Mouse (Mus musculus): Measurements from ENCODE around the gene Ntm. TPM values are rescaled to one million over a fixed set of nuclear protein-coding genes. Genes with fewer than 3 reads are reported as not detected.

Ntm gene
- polyA plus RNA-seq, 1 experiment: 5.4 TPM

DNA sequence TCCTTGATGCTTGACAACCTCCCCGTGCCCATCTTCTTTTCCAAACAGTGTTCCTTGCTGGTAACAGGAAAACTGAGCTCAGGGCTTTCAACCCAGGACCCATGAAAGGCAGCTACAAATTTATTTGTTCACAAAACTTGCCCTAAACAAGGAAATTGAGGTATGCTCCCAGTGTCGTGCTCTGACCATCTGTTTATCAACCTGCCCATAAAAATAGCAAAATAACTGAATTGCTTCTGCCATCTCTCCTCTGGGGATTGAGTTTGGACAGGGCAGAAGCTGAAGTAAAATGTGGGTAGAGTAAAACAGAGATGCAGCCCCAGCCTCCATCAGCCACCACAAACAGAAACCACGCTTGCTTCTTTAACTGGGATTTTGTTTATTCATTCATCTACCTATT is 594.6 kb downstream of the Ntm start:
- H3K27ac ChIP-seq (ENCODE audit: control insufficient read depth, insufficient read depth, low read depth, low read length): no peak overlapping the region
- no peak overlapping the region for H3K4me3 ChIP-seq (ENCODE audit: control insufficient read depth, low read depth, low read length)
- H3K36me3 ChIP-seq (ENCODE audit: control insufficient read depth, insufficient read depth, low read length): no peaks in the 10 kb centered on the region
- H3K27me3 ChIP-seq (ENCODE audit: control insufficient read depth, insufficient read depth, low read length): no peaks in the 10 kb centered on the region
- TF ChIP-seq CTCF (IDR thresholded peaks at IDR 0.05; ENCODE audit: control insufficient read depth, insufficient read depth, insufficient replicate concordance, low read depth, low read length) (no peak), POLR2A (IDR thresholded peaks at IDR 0.05; ENCODE audit: control insufficient read depth, low read depth, low read length) (no peak)
- no peaks in the 10 kb centered on the region for H3K4me1 ChIP-seq (ENCODE audit: control insufficient read depth, insufficient read depth, low read length)

DNA sequence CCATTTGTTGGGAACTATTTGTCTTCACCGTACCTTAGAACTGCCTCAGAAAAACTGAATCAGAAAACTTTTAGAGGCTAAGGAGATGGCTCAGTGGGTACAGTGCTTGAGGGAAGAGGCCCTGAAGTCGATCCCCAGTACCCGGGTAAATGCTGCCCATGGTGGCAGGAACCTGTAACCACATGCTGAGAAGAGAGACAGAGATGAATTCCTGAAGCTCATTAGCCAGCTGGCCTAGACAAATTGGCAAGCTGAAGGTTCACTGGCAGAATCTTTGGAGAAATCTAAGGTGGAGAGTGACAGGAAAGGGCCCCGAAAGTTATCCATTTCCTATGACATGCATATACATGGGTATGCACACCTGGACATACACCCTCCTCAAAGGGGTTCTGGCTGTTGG is 605.1 kb downstream of the Ntm start:
- H3K27me3 ChIP-seq (ENCODE audit: control insufficient read depth, insufficient read depth, low read length): no peaks in the 10 kb centered on the region
- TF ChIP-seq CTCF (IDR thresholded peaks at IDR 0.05; ENCODE audit: control insufficient read depth, insufficient read depth, insufficient replicate concordance, low read depth, low read length) (no peak), POLR2A (IDR thresholded peaks at IDR 0.05; ENCODE audit: control insufficient read depth, low read depth, low read length) (no peak)
- H3K36me3 ChIP-seq (ENCODE audit: control insufficient read depth, insufficient read depth, low read length): no peaks in the 10 kb centered on the region
- no peak overlapping the region for H3K27ac ChIP-seq (ENCODE audit: control insufficient read depth, insufficient read depth, low read depth, low read length)
- H3K4me3 ChIP-seq (ENCODE audit: control insufficient read depth, low read depth, low read length): no peak overlapping the region
- H3K4me1 ChIP-seq (ENCODE audit: control insufficient read depth, insufficient read depth, low read length): no peaks in the 10 kb centered on the region

GRCm38 (mm10) chr9:29342303-29342702 is 620.6 kb downstream of the Ntm start:
- Histone ChIP-seq H3K36me3 (ENCODE audit: control insufficient read depth, insufficient read depth, low read length) (no peaks in the 10 kb centered on the region), H3K4me1 (ENCODE audit: control insufficient read depth, insufficient read depth, low read length) (no peaks in the 10 kb centered on the region), H3K27ac (ENCODE audit: control insufficient read depth, insufficient read depth, low read depth, low read length) (no peak overlapping the region), H3K4me3 (ENCODE audit: control insufficient read depth, low read depth, low read length) (no peak overlapping the region), H3K27me3 (ENCODE audit: control insufficient read depth, insufficient read depth, low read length) (no peaks in the 10 kb centered on the region)
- TF ChIP-seq CTCF (IDR thresholded peaks at IDR 0.05; ENCODE audit: control insufficient read depth, insufficient read depth, insufficient replicate concordance, low read depth, low read length) (no peak), POLR2A (IDR thresholded peaks at IDR 0.05; ENCODE audit: control insufficient read depth, low read depth, low read length) (no peak)

DNA sequence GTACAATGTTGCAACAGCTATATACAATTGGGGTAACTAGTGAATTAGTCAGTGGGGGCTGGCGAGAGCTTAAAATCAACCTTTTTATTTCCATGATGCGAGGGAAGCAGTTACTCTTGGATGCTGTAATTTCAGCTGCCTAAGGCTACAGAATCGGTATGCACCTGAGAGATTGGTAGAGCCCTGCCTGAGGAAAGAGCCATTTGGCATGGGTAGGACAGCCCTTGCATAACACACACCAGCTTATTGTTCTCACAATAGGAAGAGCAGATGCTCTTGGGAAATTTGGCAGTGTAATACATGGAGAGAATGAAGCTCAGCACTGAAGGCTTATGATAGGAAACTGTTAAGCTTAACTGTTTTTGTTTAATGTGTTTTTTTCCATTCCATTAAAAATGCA is 621.6 kb downstream of the Ntm start:
- Histone ChIP-seq H3K4me3 (ENCODE audit: control insufficient read depth, low read depth, low read length) (no peak overlapping the region), H3K4me1 (ENCODE audit: control insufficient read depth, insufficient read depth, low read length) (no peaks in the 10 kb centered on the region), H3K27ac (ENCODE audit: control insufficient read depth, insufficient read depth, low read depth, low read length) (no peak overlapping the region), H3K36me3 (ENCODE audit: control insufficient read depth, insufficient read depth, low read length) (no peaks in the 10 kb centered on the region), H3K27me3 (ENCODE audit: control insufficient read depth, insufficient read depth, low read length) (no peaks in the 10 kb centered on the region)
- TF ChIP-seq CTCF (IDR thresholded peaks at IDR 0.05; ENCODE audit: control insufficient read depth, insufficient read depth, insufficient replicate concordance, low read depth, low read length): no peak

DNA sequence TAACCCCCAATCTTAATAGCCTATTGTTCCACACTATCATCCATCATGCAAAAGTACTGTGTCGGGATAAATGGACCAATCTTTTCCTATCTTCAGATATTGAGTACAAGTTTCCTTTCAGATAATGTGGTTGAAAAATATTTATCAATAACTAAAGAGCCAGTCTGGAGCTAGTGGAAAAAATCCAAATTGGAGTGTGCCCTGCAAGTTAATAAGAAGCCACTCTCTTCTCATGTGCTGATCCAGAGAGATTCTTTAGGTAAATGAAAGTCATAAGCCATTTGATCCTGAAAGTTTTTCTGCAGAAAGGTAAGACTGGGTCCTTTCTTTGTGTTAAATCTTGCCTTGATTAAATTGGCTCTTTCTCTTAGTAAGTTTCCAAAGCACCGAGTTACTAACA is 627.3 kb downstream of the Ntm start:
- no peaks in the 10 kb centered on the region for H3K36me3 ChIP-seq (ENCODE audit: control insufficient read depth, insufficient read depth, low read length)
- no peaks in the 10 kb centered on the region for H3K4me1 ChIP-seq (ENCODE audit: control insufficient read depth, insufficient read depth, low read length)
- H3K27ac ChIP-seq (ENCODE audit: control insufficient read depth, insufficient read depth, low read depth, low read length): no peak overlapping the region
- no peak for TF ChIP-seq POLR2A (IDR thresholded peaks at IDR 0.05; ENCODE audit: control insufficient read depth, low read depth, low read length)
- TF ChIP-seq CTCF (IDR thresholded peaks at IDR 0.05; ENCODE audit: control insufficient read depth, insufficient read depth, insufficient replicate concordance, low read depth, low read length): no peak
- no peak overlapping the region for H3K4me3 ChIP-seq (ENCODE audit: control insufficient read depth, low read depth, low read length)
- no peaks in the 10 kb centered on the region for H3K27me3 ChIP-seq (ENCODE audit: control insufficient read depth, insufficient read depth, low read length)

DNA sequence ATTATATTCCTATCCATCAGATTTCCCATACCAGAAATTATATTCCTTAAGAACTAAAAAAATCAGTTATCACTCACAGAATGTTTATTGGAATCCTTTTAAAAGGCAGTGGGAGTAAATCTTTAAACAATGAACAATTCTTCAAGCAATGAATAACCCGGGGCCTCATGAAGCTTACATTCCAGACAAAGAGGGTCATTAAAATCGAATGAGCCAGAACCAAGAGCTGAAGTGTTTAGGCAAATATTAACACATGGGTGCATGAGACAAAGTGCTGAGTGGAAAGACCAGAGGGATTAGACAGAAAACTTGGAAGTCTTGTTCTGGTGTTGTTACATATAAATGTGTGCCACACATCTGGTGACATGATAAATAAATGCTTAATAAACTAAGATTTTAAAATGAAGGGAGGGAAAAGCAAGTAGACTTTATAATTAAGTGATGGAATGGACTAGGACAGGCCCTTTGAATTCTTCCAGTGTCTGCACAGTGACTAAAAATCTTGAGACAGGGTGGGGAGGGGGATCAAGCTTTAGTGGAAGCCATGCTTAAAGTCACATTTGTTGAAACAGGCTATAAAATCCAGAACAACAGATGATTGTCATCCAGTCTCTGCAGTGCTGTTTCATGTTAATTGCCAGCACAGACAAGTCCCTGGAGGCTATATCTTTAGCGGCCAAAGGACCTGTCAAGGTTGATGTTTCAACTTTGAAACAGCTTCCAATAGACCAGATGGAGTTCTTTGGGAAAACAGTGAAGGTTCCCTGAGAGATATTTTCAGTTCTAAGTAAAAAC is 630.4 kb downstream of the Ntm start:
- Histone ChIP-seq H3K36me3 (ENCODE audit: control insufficient read depth, insufficient read depth, low read length) (no peaks in the 10 kb centered on the region), H3K4me1 (ENCODE audit: control insufficient read depth, insufficient read depth, low read length) (no peaks in the 10 kb centered on the region), H3K27me3 (ENCODE audit: control insufficient read depth, insufficient read depth, low read length) (no peaks in the 10 kb centered on the region), H3K27ac (ENCODE audit: control insufficient read depth, insufficient read depth, low read depth, low read length) (no peak overlapping the region), H3K4me3 (ENCODE audit: control insufficient read depth, low read depth, low read length) (no peak overlapping the region)
- no peak for TF ChIP-seq POLR2A (IDR thresholded peaks at IDR 0.05; ENCODE audit: control insufficient read depth, low read depth, low read length)
- no peak for TF ChIP-seq CTCF (IDR thresholded peaks at IDR 0.05; ENCODE audit: control insufficient read depth, insufficient read depth, insufficient replicate concordance, low read depth, low read length)

- H3K4me3 ChIP-seq (ENCODE audit: control insufficient read depth, low read depth, low read length): no peak overlapping the region
- no peaks in the 10 kb centered on the region for H3K36me3 ChIP-seq (ENCODE audit: control insufficient read depth, insufficient read depth, low read length)
- no peak for TF ChIP-seq CTCF (IDR thresholded peaks at IDR 0.05; ENCODE audit: control insufficient read depth, insufficient read depth, insufficient replicate concordance, low read depth, low read length)
- TF ChIP-seq POLR2A (IDR thresholded peaks at IDR 0.05; ENCODE audit: control insufficient read depth, low read depth, low read length): no peak
- H3K27me3 ChIP-seq (ENCODE audit: control insufficient read depth, insufficient read depth, low read length): no peaks in the 10 kb centered on the region
- H3K4me1 ChIP-seq (ENCODE audit: control insufficient read depth, insufficient read depth, low read length): no peaks in the 10 kb centered on the region
- H3K27ac ChIP-seq (ENCODE audit: control insufficient read depth, insufficient read depth, low read depth, low read length): no peak overlapping the region
These were observed 632.5 kb downstream of the Ntm start for GRCm38 (mm10) chr9:29330486-29330885.
